Mouse (Mus musculus): Measurements from ENCODE around the gene Rsph3a. TPM values are rescaled to one million over a fixed set of nuclear protein-coding genes. Genes with fewer than 3 reads are reported as not detected.
"Not testable (repeated sequence)": the region's sequence is repeated elsewhere in the genome, so short reads cannot be mapped to it uniquely, and the experiment has no call there.

Rsph3a gene
- polyA plus RNA-seq, 2 experiments: 40.4 to 56.4 TPM

DNA sequence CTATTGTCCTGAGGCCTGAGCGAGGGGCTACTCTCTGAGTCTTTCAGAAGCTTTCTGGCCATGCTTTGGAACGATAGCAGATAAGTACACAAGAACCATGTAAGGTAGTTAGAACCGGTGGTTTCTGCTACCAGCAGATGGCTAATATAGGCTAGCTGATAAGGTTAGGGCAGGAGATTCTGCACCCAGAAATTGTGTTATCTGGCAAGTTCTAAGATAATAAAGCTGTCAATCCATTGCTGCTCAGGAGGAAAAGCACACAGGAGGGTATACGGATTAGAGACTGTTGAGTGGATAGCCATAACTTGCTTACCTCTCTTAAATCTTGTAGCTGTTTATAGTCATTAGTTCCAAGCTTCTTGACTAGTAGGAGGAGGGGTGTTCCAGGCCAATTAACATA lies 17.9 kb downstream of the Rsph3a start:
- ATAC-seq (ENCODE audit: low FRiP score, low read depth); H3K4me3 ChIP-seq (replicated peaks; ENCODE audit: low read length); H3K4me1 ChIP-seq (ENCODE audit: control insufficient read depth, insufficient read depth, low read length); H3K27ac ChIP-seq (replicated peaks; ENCODE audit: low read depth, low read length); H3K36me3 ChIP-seq (ENCODE audit: control insufficient read depth, insufficient read depth, low read length); H3K27me3 ChIP-seq (ENCODE audit: control insufficient read depth, insufficient read depth, low read length); H3K9me3 ChIP-seq (ENCODE audit: control insufficient read depth, low read length); H3K4me2 ChIP-seq (replicated peaks; ENCODE audit: low read depth, low read length, severe bottlenecking); H3K9ac ChIP-seq (ENCODE audit: low read depth, low read length, severe bottlenecking); DNase-seq (ENCODE audit: low spot score): not testable (repeated sequence)
- 91% methylated on average over 3 of the region's 4 CpGs for WGBS

DNA sequence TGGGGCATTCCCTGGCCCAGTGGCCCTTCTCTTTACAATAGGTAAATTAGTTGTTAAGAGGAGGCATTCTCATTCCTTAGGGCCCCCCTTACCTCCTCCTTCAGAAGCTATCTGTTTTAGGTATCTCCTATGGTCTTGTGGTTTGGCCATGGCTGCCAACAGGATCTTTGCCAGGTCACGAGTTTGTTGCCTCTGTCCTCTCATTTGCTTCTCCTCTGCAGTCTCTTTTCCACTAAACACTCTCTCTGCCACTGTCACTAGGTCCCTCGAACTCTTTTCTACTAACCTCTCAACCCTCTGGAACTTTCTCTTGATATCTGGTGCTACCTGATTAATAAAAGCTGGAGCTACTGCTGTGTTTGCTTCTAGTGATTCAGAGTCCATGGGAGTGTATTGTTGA lies 19.0 kb downstream of the Rsph3a start:
- not testable (repeated sequence) for H3K27me3 ChIP-seq (ENCODE audit: control insufficient read depth, insufficient read depth, low read length); H3K27ac ChIP-seq (replicated peaks; ENCODE audit: low read depth, low read length); H3K9me3 ChIP-seq (ENCODE audit: control insufficient read depth, low read length); H3K4me2 ChIP-seq (replicated peaks; ENCODE audit: low read depth, low read length, severe bottlenecking); H3K9ac ChIP-seq (ENCODE audit: low read depth, low read length, severe bottlenecking); ATAC-seq (ENCODE audit: low FRiP score, low read depth); H3K4me1 ChIP-seq (ENCODE audit: control insufficient read depth, insufficient read depth, low read length); H3K36me3 ChIP-seq (ENCODE audit: control insufficient read depth, insufficient read depth, low read length); DNase-seq (ENCODE audit: low spot score); H3K4me3 ChIP-seq (replicated peaks; ENCODE audit: low read length)
- 96% methylated on average over 2 of the region's 2 CpGs for WGBS

DNA sequence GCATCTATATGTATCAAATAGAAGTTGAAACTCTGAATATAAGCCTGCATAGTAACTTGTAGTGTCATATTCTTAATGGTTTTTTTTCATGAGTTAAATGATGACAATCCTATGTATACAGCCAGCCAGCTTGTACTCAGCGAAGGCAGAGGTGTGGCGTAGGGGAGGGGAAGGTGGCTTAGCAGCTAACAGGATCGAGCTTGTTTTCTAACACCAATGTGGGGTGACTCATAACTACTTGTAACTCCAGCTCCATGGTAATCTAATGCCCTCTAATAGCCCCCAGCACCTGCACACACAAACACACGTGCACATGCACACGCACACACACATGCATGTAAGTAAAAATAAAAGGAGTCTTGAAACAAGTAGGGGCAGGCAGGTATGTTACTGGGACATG lies 23.1 kb downstream of the Rsph3a start:
- H3K4me2 ChIP-seq (replicated peaks; ENCODE audit: low read depth, low read length, severe bottlenecking); H3K36me3 ChIP-seq (ENCODE audit: control insufficient read depth, insufficient read depth, low read length); H3K4me3 ChIP-seq (replicated peaks; ENCODE audit: low read length); H3K27me3 ChIP-seq (ENCODE audit: control insufficient read depth, insufficient read depth, low read length); ATAC-seq (ENCODE audit: low FRiP score, low read depth); H3K4me1 ChIP-seq (ENCODE audit: control insufficient read depth, insufficient read depth, low read length); H3K9me3 ChIP-seq (ENCODE audit: control insufficient read depth, low read length); H3K9ac ChIP-seq (ENCODE audit: low read depth, low read length, severe bottlenecking); DNase-seq (ENCODE audit: low spot score); H3K27ac ChIP-seq (replicated peaks; ENCODE audit: low read depth, low read length): not testable (repeated sequence)
- WGBS: 88% methylated on average over 3 of the region's 5 CpGs

DNA sequence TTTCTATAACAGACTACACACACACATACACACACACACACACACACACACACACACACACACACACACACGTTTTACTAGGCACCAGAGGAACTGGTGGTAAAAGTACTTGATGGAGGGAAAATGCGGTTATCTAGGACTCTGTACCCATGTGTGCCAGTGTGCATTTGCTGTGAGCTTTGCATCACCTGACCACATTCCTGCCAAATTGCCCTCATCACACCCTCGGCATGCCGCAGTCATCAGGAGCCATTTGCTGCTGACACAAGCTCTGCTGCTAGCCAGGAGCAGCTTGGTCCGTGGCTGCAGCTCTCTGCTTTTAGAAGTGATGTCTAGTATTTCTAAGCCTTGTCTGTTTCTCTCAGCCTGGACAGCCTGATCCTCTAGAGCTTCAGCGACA lies 24.4 kb downstream of the Rsph3a start:
- H3K4me2 ChIP-seq (replicated peaks; ENCODE audit: low read depth, low read length, severe bottlenecking); H3K4me3 ChIP-seq (replicated peaks; ENCODE audit: low read length); H3K9ac ChIP-seq (ENCODE audit: low read depth, low read length, severe bottlenecking); H3K27me3 ChIP-seq (ENCODE audit: control insufficient read depth, insufficient read depth, low read length); H3K9me3 ChIP-seq (ENCODE audit: control insufficient read depth, low read length); ATAC-seq (ENCODE audit: low FRiP score, low read depth); H3K27ac ChIP-seq (replicated peaks; ENCODE audit: low read depth, low read length); DNase-seq (ENCODE audit: low spot score); H3K36me3 ChIP-seq (ENCODE audit: control insufficient read depth, insufficient read depth, low read length); H3K4me1 ChIP-seq (ENCODE audit: control insufficient read depth, insufficient read depth, low read length): not testable (repeated sequence)
- WGBS: 11% methylated on average over 1 of the region's 6 CpGs

DNA sequence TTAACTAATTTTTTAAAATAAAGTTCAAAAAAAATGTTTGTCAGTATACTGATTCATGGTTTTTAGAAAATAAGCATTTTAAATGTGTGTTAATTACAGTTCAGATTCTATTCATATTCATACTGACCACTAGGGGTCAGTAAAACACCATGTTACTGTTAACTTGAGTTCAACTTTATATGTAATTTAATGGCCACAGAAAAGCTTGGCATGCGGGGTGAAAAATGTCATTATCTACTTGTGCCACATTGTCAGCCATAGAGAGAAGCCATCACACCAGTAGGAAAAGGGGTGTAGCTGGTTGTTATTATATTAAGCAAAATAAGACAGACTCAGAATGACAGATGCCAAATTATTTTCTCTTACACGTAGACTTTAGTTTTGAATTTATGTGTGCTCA lies 38.1 kb downstream of the Rsph3a start:
- not testable (repeated sequence) for H3K4me2 ChIP-seq (replicated peaks; ENCODE audit: low read depth, low read length, severe bottlenecking)
- 78% methylated on average over 1 of the region's 2 CpGs for WGBS

DNA sequence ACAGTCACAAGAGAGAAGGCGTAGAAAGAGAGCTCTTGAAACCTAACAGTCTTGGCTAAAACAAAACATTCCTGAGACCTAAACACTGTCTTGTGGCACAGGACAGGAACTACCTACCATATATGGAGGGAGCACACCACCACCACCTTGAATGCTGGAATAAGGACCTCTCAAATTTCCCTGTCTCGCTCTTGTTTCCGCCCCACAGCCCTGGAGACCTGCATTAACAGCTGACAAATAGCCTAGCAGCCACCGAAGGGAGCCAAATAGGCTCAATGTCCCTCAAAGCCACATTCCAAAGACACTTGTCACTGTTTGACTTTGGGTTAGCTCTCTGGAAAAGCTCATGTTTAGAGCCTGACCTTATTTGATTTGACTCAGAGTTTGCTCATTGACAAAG lies 40.2 kb downstream of the Rsph3a start:
- not testable (repeated sequence) for H3K36me3 ChIP-seq (ENCODE audit: control insufficient read depth, insufficient read depth, low read length); DNase-seq (ENCODE audit: low spot score); H3K27me3 ChIP-seq (ENCODE audit: control insufficient read depth, insufficient read depth, low read length); H3K27ac ChIP-seq (replicated peaks; ENCODE audit: low read depth, low read length); H3K4me2 ChIP-seq (replicated peaks; ENCODE audit: low read depth, low read length, severe bottlenecking); H3K9ac ChIP-seq (ENCODE audit: low read depth, low read length, severe bottlenecking); H3K4me3 ChIP-seq (replicated peaks; ENCODE audit: low read length); H3K9me3 ChIP-seq (ENCODE audit: control insufficient read depth, low read length); H3K4me1 ChIP-seq (ENCODE audit: control insufficient read depth, insufficient read depth, low read length)
- WGBS: 59% methylated on average over 2 of the region's 4 CpGs
- ATAC-seq (ENCODE audit: low FRiP score, low read depth): 0 out of 2 replicates have a peak, but pooled peaks have one; percentile 19

More for the DNA sequence above, 38.1 kb downstream of the Rsph3a start:
- not testable (repeated sequence) for H3K9me3 ChIP-seq (ENCODE audit: control insufficient read depth, low read length); H3K4me1 ChIP-seq (ENCODE audit: control insufficient read depth, insufficient read depth, low read length); H3K36me3 ChIP-seq (ENCODE audit: control insufficient read depth, insufficient read depth, low read length); H3K27me3 ChIP-seq (ENCODE audit: control insufficient read depth, insufficient read depth, low read length); DNase-seq (ENCODE audit: low spot score); ATAC-seq (ENCODE audit: low FRiP score, low read depth); H3K9ac ChIP-seq (ENCODE audit: low read depth, low read length, severe bottlenecking); H3K4me3 ChIP-seq (replicated peaks; ENCODE audit: low read length); H3K27ac ChIP-seq (replicated peaks; ENCODE audit: low read depth, low read length)

DNA sequence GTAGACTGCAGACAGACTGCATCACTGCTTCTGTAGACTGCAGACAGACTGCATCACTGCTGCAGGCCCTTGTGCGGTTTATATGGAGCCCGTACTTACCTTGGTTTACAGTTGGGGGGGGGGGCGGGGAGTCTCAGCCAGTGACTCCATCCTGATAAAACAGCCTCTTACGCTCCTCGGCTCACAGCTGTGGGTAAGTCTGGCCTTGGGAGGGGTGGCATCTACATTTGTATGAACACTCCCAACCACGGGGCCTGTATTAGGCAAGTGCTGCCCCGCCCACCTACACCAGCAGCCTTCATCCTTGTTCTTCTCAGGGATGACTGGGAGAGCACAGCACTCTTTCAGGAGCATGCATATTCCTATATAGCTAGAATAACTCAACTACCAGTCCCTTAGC lies 41.6 kb downstream of the Rsph3a start:
- not testable (repeated sequence) for H3K27ac ChIP-seq (replicated peaks; ENCODE audit: low read depth, low read length); DNase-seq (ENCODE audit: low spot score); H3K36me3 ChIP-seq (ENCODE audit: control insufficient read depth, insufficient read depth, low read length); H3K27me3 ChIP-seq (ENCODE audit: control insufficient read depth, insufficient read depth, low read length); H3K9me3 ChIP-seq (ENCODE audit: control insufficient read depth, low read length); H3K4me2 ChIP-seq (replicated peaks; ENCODE audit: low read depth, low read length, severe bottlenecking); ATAC-seq (ENCODE audit: low FRiP score, low read depth); H3K9ac ChIP-seq (ENCODE audit: low read depth, low read length, severe bottlenecking); H3K4me3 ChIP-seq (replicated peaks; ENCODE audit: low read length); H3K4me1 ChIP-seq (ENCODE audit: control insufficient read depth, insufficient read depth, low read length)
- WGBS: 78% methylated on average over 7 of the region's 7 CpGs

DNA sequence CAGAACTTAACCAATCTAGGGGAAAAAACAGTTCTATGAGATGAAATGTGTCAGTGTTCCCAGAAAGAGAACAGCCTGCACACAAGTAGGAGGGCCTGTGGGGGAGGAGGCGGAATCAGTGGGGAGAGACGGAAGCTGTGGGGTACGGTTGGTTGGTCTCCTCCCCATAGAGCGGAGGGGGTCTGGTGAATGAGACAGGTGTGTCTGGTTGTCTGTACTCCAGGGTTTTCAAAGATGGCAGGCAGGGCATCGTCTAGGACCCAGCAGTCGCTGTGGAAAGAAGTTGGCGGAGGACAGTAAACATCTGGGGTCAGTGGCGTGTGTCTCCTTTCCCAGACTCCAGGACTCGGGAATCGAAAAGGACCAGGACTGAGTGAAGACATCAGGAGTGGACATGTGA lies 57.8 kb downstream of the Rsph3a start:
- WGBS: 83% methylated on average over 10 of the region's 10 CpGs
- H3K9me3 ChIP-seq (ENCODE audit: control insufficient read depth, low read length); H3K4me1 ChIP-seq (ENCODE audit: control insufficient read depth, insufficient read depth, low read length); H3K27ac ChIP-seq (replicated peaks; ENCODE audit: low read depth, low read length); H3K4me3 ChIP-seq (replicated peaks; ENCODE audit: low read length); DNase-seq (ENCODE audit: low spot score); H3K27me3 ChIP-seq (ENCODE audit: control insufficient read depth, insufficient read depth, low read length); H3K36me3 ChIP-seq (ENCODE audit: control insufficient read depth, insufficient read depth, low read length); ATAC-seq (ENCODE audit: low FRiP score, low read depth); H3K9ac ChIP-seq (ENCODE audit: low read depth, low read length, severe bottlenecking); H3K4me2 ChIP-seq (replicated peaks; ENCODE audit: low read depth, low read length, severe bottlenecking): not testable (repeated sequence)

DNA sequence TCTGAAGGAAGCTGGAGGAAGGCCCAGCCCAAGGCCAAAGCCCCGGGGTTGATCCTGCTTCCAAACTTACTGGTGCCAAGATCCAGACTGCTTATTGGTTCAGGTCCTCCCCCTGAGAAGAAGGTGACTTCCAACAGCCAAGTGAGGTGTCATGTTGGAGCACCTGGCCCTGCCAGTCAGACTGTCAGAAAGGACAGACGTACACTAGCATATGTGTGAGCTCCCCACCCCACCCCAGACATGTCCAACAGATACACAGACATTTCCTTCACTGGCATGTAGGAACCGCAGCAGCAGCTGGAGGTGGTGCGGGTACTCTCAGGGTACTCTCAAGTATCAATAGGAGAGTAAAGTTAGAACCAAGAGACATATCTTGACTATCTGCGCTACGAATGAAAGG lies 61.4 kb downstream of the Rsph3a start:
- H3K9ac ChIP-seq (ENCODE audit: low read depth, low read length, severe bottlenecking); H3K4me2 ChIP-seq (replicated peaks; ENCODE audit: low read depth, low read length, severe bottlenecking); H3K9me3 ChIP-seq (ENCODE audit: control insufficient read depth, low read length); H3K27ac ChIP-seq (replicated peaks; ENCODE audit: low read depth, low read length); H3K4me3 ChIP-seq (replicated peaks; ENCODE audit: low read length); H3K36me3 ChIP-seq (ENCODE audit: control insufficient read depth, insufficient read depth, low read length); H3K27me3 ChIP-seq (ENCODE audit: control insufficient read depth, insufficient read depth, low read length); DNase-seq (ENCODE audit: low spot score); H3K4me1 ChIP-seq (ENCODE audit: control insufficient read depth, insufficient read depth, low read length): not testable (repeated sequence)
- 67% methylated on average over 1 of the region's 6 CpGs for WGBS
- ATAC-seq (ENCODE audit: low FRiP score, low read depth): peak; percentile 62; the same call in 1 of the 2 replicates

All from limb, embryonic 14.5 days (tissue).